Mouse (Mus musculus) lung, adult 2 months (tissue): Measurements from ENCODE around the gene Rassf8. TPM values are rescaled to one million over a fixed set of nuclear protein-coding genes. Genes with fewer than 3 reads are reported as not detected.
A peak's percentile ranks its signal among the peaks of the same experiment; 100 is the strongest.

ENCODE experiments used
- DNase-seq: peaks from one replicate; pipeline ENCODE4 v3.0.0; 2022
- H3K4me1 ChIP-seq: fragments of 200-500 bp; 2 replicates; pipeline ENCODE4 v1.6.1; 2011; ENCODE audit warnings: low read length; ENCODE audit not compliant: control insufficient read depth, insufficient read depth
- H3K4me3 ChIP-seq: fragments of 200-500 bp; replicated peaks from 2 replicates; pipeline ENCODE3; 2011; ENCODE audit warnings: low read depth, mild to moderate bottlenecking, control low read depth, low read length; ENCODE audit errors: extremely low read depth
- CTCF ChIP-seq: fragments of 200-500 bp; IDR thresholded peaks from 2 replicates; pipeline ENCODE4 v1.5.1; 2011; ENCODE audit warnings: mild to moderate bottlenecking, low read length, control low read depth; ENCODE audit not compliant: insufficient read depth
- POLR2A ChIP-seq: fragments of 200-500 bp; IDR thresholded peaks from 2 replicates; pipeline ENCODE4 v1.6.1; 2011; ENCODE audit warnings: low read depth, mild to moderate bottlenecking, control low read depth, low read length, borderline replicate concordance; ENCODE audit errors: extremely low read depth
- WGBS: fragments of 180-500 bp; shearing (Covaris S2); methylation state at CpG from one replicate; pipeline ENCODE4 v1.1.7; 2018; 5-methylcytosine and 5-hydroxymethylcytosine counted together
- polyA plus RNA-seq: library from polyadenylated mRNA; depleted of rRNA; stranded (reverse); fragments of >200 nt; gene quantifications from 2 replicates; pipeline ENCODE4 v1.2.3, GENCODE M21; 2012

The Rassf8 gene
- polyA plus RNA-seq, 1 experiment = 34.2 TPM

DNA sequence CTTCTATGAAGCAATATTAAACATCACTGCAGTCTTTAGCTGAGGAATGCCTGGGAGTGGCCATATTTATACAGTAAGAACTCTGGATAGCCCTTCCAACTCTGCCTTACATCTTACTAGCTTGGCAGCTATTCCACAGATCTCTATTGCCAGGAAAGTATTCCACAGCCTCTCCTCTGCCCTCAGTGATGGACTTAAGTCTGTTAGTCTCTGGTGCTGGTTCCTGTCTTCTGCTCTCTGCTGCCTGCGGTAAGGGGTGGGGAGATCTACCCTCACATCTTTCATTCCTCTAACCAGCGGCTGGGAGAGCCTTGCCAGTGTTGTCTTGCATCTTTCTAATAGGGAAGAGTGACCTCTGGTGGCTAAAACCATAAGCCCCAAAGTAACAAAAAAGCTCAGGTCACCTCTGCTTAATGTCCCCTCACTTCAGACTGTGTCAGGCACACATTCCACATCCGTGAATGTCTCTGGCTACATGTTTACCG is 46.6 kb downstream of the Rassf8 start:
- Histone ChIP-seq H3K4me1 (peaks cover 23% of the 10 kb centered on the region), H3K4me3 (no peak overlapping the region)
- TF ChIP-seq CTCF (peak; percentile 27; the same call in 1 of the 2 replicates), POLR2A (no peak)
- peak; percentile 52 for DNase-seq
- 7% methylated on average over 4 of the region's 4 CpGs for WGBS

DNA sequence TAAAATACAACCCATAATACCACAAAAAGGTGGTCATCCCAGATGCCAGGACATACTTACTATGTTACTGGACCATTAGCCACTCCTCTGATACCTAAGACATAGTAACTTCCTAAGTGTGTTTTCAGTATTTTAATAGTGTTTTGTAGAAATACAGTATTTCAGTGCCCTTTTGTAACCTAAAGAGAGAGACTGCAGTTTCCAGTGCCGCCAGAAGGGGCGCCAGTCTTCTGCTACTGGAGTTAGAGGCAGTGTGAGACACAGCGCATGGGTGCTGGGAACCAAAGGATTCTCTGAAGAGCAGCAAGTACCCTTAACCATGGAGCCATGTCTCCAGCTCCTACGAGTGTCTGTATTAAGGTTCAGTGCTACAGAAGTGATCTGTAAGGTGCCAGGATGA is 48.1 kb downstream of the Rassf8 start:
- peaks cover 23% of the 10 kb centered on the region for H3K4me1 ChIP-seq
- DNase-seq = no peak
- WGBS = 69% methylated on average over 4 of the region's 4 CpGs
- no peak for TF ChIP-seq POLR2A
- peak; percentile 23; the same call in 1 of the 2 replicates for TF ChIP-seq CTCF
- H3K4me3 ChIP-seq = no peak overlapping the region

DNA sequence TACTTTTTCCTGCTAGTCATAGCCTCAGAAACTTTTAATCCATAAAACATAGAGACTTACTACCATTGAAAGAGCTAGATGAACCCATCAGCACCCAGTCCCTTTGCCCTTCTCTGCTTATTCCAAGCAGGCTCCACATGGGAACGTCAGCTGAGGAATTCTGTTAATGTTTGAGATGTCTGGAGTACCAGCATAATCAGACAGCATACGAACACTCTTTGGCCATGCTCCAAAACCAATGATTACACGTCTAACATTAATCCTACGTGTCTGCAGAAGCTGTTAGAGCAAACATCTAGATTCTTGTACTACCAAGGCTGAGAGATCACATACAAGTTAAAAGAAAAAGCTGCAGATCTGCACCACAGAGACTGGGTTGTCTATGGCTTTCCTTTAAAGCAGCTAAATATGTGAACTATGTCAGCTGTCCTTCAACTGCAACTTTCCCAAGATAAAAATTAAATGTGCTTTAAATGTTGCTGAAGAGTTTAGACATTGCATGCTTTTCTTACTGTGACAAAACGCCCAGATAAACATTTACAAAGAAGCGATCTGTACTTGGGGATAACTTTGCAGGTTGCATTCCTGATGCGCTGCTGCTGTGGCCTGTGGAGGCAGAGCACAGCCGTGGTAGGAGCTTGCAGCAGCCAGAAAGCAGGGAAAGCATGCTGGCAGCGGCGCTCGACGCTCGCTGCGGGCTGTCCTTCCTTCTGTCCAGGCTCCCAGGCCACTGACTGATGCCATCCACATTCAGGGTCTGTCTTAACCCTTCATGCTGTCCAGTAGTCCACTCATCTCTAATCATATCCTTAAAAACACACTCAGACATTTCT is 49.9 kb downstream of the Rassf8 start:
- 42% methylated on average over 14 of the region's 14 CpGs for WGBS
- no peak overlapping the region for H3K4me3 ChIP-seq
- no peak for DNase-seq
- no peak for TF ChIP-seq POLR2A
- TF ChIP-seq CTCF = no peak
- H3K4me1 ChIP-seq = peaks cover 28% of the 10 kb centered on the region

DNA sequence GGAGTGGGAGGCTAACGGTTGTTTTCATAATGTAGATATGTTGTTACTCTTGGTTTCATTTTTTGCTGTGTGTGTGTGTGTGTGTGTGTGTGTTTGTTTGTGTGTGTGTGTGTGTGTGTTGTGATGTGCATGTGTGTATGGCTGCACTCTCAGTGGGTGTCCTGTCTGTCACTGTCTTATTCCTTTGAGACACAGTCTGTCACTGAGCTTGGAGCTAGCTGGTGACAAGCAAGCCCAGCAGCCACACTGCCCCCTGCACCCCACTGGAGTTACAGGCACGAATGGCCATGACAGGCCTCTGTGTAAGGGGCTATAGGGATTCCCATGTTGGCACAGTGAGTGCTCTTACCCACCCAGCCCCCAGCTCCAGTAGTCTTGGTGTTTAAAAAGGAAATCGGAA is 51.1 kb downstream of the Rassf8 start:
- Histone ChIP-seq H3K4me3 (no peak overlapping the region), H3K4me1 (peaks cover 31% of the 10 kb centered on the region)
- no peak for DNase-seq
- TF ChIP-seq POLR2A (no peak), CTCF (no peak)
- WGBS = 62% methylated on average over 3 of the region's 3 CpGs

DNA sequence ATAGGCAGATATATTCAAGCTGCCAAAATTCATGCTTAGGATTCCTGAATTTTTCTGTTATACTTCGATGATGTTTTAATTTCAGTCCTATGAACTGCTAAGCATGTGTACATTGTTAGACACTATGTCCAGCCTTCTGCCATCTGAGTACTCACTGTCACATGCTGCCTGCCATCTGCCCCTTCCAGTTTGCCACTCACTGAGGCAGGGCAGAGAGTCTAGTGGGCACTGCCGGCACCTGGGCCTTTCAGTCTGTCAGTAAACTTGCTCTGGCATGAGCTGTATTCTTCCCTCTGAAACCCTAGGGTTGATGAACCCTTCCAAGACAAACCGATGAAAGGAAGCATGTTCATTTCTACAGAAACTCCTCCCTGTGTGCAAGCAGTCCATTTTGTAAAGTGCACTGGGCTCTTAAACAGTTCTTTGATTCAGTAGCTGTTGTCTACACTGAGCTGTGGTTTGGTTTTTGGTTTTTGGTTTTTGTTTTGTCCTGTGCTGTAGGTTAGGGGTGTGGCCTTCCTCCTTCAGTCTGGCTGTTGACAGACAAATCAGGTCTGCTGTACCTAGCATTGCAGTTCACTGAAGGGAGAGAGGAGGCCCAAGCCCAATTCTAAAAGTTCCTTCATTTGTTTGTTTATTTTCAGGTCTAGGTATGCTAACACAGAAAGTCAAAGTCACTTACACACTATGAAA is 55.4 kb downstream of the Rassf8 start:
- Histone ChIP-seq H3K4me1 (peaks cover 16% of the 10 kb centered on the region), H3K4me3 (no peak overlapping the region)
- WGBS = 55% methylated on average over 3 of the region's 3 CpGs
- TF ChIP-seq CTCF = no peak
- TF ChIP-seq POLR2A = no peak
- DNase-seq = no peak

DNA sequence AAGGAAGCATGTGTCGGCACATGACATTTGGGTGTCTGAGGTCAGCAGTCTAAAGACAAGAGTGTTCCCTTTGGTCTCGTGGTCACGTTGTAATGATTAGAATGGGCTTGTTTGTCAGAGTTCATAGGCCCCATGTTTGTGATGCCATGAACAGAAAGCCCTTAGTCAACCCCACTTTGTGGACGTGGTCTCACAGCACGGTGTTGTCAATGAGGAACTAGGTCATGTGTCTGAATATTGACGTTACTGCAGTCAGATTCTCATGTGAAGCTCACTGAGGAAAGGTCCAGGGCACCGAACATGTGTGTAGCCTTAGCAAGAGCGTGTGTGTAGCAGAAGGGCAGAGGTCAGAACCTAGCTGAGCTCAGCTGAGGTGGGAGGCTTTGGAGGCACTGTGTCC is 56.3 kb downstream of the Rassf8 start:
- H3K4me1 ChIP-seq = peaks cover 16% of the 10 kb centered on the region
- no peak overlapping the region for H3K4me3 ChIP-seq
- 72% methylated on average over 8 of the region's 8 CpGs for WGBS
- no peak for DNase-seq
- TF ChIP-seq POLR2A = no peak
- no peak for TF ChIP-seq CTCF

DNA sequence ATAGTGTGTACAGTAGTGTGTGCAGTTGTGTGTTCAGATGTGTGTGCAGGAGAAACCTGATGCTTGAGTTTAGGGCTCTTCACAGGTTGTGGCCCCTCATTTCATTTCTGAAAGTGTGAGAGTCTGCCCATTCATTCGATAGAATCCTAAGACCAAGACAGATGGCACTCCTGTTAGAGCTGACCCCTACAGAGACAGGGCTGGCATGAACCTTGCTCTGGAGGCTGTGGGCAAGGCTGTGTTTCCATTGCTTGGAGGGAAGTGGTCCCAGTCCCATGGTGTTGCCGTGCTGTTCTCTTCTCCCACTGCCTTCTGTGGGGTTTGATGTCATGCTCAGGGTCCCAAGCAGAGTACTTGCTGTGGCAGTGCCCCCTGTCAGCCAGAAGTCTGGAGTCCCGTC is 57.7 kb downstream of the Rassf8 start:
- WGBS = 68% methylated on average over 3 of the region's 3 CpGs
- TF ChIP-seq CTCF (no peak), POLR2A (no peak)
- DNase-seq = no peak
- no peak overlapping the region for H3K4me3 ChIP-seq
- H3K4me1 ChIP-seq = peaks cover 16% of the 10 kb centered on the region

DNA sequence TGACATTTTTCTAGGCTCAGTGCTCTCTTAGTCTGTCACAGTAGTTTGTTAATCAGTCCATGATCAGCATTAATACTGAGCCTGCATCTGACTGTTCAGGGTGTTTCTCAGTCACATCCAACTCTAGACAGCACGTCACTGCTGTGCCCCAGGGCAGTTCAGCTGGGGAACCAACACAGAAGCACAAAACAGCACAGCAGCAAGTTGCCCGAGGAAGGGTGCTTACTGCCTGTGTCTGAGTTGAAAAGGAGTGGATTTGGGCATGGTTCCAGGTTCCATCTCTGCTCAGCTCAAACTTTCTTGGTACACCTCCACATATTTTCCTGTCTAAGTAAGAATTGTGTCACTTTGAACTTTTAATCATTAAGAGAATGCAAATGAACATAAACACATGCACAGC is 60.2 kb downstream of the Rassf8 start:
- DNase-seq = no peak
- 42% methylated on average over 2 of the region's 2 CpGs for WGBS
- TF ChIP-seq POLR2A = no peak
- no peak for TF ChIP-seq CTCF
- Histone ChIP-seq H3K4me3 (no peak overlapping the region), H3K4me1 (peaks cover 8% of the 10 kb centered on the region)

DNA sequence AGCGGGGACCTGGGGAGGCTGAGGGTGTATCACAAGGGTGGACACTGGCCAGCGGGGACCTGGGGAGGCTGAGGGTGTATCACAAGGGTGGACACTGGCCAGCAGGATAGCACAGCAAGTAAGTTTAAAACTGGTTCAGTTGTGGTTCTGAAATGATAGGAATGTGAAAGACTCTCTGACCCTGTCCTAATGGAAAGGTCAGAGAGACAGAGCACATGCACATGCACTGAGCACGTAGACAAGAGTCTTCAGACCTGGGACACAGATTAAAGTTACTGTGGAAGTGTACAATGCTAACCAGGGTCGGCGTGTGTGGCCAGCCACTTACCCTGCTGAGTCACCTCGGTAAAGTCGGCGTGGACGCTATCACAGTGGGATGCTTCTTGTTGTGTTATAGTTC is 61.4 kb downstream of the Rassf8 start:
- 77% methylated on average over 9 of the region's 9 CpGs for WGBS
- Histone ChIP-seq H3K4me3 (no peak overlapping the region), H3K4me1 (no peaks in the 10 kb centered on the region)
- DNase-seq = no peak
- TF ChIP-seq CTCF (no peak), POLR2A (no peak)

DNA sequence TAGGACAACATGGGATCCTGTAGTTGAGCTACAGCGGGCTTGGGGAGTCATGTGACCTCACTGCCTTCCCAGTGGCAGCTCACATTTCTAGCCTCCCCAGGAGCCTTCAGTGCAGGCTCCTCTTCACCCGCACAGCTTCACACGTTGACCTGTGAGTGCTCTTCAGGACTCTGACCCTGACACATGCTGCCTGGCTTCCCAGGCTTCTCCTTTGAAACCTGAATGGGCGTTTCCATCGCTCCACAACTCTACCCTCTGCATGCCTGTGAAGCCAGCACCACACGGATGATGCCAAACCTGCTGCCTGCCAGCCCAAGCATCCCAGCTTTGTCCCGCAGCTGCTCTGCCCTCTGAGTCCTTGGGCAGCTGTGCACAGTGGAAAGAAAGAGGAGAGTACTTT is 63.0 kb downstream of the Rassf8 start:
- no peaks in the 10 kb centered on the region for H3K4me1 ChIP-seq
- no peak for DNase-seq
- no peak for TF ChIP-seq POLR2A
- TF ChIP-seq CTCF = no peak
- no peak overlapping the region for H3K4me3 ChIP-seq
- 76% methylated on average over 7 of the region's 7 CpGs for WGBS

DNA sequence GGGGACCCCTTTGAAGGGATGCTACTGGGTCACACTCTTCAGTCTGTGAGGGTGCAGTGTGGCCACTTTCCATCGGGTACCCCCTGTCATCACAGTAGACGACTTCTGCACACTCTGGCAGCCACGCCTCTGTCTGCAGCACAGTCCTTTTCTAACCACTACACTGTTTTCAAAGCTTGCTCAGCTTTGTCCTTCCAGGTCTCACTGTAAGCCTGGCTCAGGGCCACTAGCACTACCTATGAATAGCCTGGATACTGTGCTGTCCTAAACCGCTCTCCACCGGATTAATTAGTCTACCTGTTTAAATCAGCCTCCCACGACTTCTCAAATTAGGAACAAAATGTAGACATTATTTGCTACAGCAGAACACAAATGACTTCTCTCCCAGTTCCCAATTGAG is 63.5 kb downstream of the Rassf8 start:
- no peak for DNase-seq
- TF ChIP-seq POLR2A = no peak
- no peak for TF ChIP-seq CTCF
- Histone ChIP-seq H3K4me1 (no peaks in the 10 kb centered on the region), H3K4me3 (no peak overlapping the region)
- 80% methylated on average over 6 of the region's 6 CpGs for WGBS
